Mouse (Mus musculus): Measurements from ENCODE around the gene Nrsn2. TPM values are rescaled to one million over a fixed set of nuclear protein-coding genes. Genes with fewer than 3 reads are reported as not detected.

Nrsn2 gene
- polyA plus RNA-seq (2016; fragmentation: Nextera tagmentation; extraction: Ambion mirVana): 2.2 and 3.0 TPM in 2 replicates

DNA sequence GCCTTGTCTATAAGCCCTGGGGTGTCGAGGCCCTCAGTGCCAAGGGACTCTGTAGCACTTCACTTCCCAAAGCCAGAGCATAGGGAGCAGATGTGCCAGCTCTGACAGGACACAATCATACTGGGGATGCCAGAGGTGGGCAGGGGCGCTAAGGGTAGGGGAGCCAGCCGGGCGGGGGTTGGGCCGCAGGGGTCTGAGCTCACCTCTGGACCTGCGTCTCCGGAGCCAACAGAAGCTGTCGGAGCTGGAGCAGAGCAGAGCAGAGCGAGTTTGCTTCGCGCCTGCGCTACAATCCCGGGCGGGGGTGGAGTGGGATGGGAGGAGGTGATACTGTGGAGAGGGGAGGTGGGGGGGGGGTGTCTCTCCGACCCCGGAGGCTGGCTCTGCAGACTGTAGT lies at the start of gene Nrsn2:
Gene Nrsn2, minus strand, starts transcription at position 294 of the 397 bp plus-strand sequence.
- WGBS: 3% methylated on average over 16 of the region's 16 CpGs
- Histone ChIP-seq H3K27ac (peak within 1 kb of the TSS; percentile 29; the same call in 1 of the 2 replicates), H3K4me1 (replicated peaks) (peaks cover 21% of the 10 kb centered on the region), H3K9me3 (no peaks in the 10 kb centered on the region), H3K4me3 (replicated peaks) (peak within 1 kb of the TSS; percentile 33), H3K4me2 (peak within 1 kb of the TSS; percentile 62), H3K9ac (replicated peaks) (peak within 1 kb of the TSS; percentile 53), H3K36me3 (no peaks in the 10 kb centered on the region), H3K27me3 (peaks cover 22% of the 10 kb centered on the region)
- ATAC-seq (ENCODE audit: insufficient number of reproducible peaks, insufficient read depth, low FRiP score, low TSS enrichment, low read depth): peak; percentile 64

DNA sequence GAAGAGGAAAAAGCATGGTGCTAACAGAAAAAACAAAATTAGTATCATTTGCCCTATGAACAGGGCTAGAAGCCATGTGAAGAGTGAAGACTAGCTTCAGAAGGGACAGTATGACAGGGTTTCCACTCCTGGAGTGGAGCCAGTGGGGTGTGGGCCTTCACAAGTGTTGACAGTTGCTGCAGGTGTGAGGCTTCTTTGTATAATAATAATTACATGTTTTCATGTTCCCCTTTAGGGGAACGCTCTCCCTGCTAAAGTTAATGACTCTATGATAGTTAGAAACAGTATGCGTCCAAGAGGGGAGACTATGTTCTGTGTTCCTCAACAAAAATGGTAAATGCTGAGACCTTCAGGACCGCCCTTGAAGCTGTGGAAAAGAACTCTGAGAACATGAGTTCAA lies 39.3 kb upstream of the Nrsn2 start:
- Histone ChIP-seq H3K4me3 (replicated peaks) (peak overlapping the region; percentile 89; the same call in 1 of the 2 replicates), H3K36me3 (no peaks in the 10 kb centered on the region)
- WGBS: 93% methylated on average over 3 of the region's 3 CpGs

DNA sequence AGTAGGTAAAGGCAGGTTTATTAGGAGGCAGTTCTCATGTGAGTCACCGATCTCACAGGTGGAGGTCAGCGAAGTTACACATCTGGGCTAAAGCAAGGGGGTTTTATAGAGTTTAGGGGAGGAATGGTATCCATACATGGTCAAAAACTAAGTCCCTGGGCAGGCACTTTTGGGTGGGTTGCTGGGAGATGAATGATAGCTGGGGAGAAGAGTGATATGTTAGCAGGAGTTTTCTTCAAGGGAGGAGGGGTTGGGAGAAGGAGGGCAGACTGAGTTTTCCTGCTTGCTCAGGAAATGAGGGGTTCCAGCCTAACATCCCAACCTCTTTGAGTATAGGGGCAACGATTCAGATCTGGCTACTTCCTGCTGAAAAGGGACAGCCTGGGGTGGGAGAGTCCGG lies 38.8 kb upstream of the Nrsn2 start, which contains the start of gene 6820408C15Rik:
Gene 6820408C15Rik, plus strand, starts transcription at position 301 of the 400 bp plus-strand sequence.
- Histone ChIP-seq H3K9ac (replicated peaks) (peak within 1 kb of the TSS; percentile 99), H3K4me3 (replicated peaks) (peak within 1 kb of the TSS; percentile 89), H3K4me2 (peak within 1 kb of the TSS; percentile 95), H3K27ac (peak within 1 kb of the TSS; percentile 99), H3K36me3 (no peaks in the 10 kb centered on the region), H3K4me1 (replicated peaks) (peaks cover 30% of the 10 kb centered on the region), H3K9me3 (peaks cover 16% of the 10 kb centered on the region; the same call in 1 of the 2 replicates), H3K27me3 (no peaks in the 10 kb centered on the region)
- no peak for ATAC-seq (ENCODE audit: insufficient number of reproducible peaks, insufficient read depth, low FRiP score, low TSS enrichment, low read depth)
- 23% methylated on average over 4 of the region's 4 CpGs for whole genome bisulfite sequencing

More for the DNA sequence above, 39.3 kb upstream of the Nrsn2 start:
- Histone ChIP-seq H3K27ac (peak overlapping the region; percentile 99), H3K9me3 (peaks cover 16% of the 10 kb centered on the region; the same call in 1 of the 2 replicates), H3K27me3 (no peaks in the 10 kb centered on the region), H3K4me2 (peak overlapping the region; percentile 95), H3K9ac (replicated peaks) (no peak overlapping the region), H3K4me1 (replicated peaks) (peaks cover 25% of the 10 kb centered on the region)
- no peak for ATAC-seq (ENCODE audit: insufficient number of reproducible peaks, insufficient read depth, low FRiP score, low TSS enrichment, low read depth)

DNA sequence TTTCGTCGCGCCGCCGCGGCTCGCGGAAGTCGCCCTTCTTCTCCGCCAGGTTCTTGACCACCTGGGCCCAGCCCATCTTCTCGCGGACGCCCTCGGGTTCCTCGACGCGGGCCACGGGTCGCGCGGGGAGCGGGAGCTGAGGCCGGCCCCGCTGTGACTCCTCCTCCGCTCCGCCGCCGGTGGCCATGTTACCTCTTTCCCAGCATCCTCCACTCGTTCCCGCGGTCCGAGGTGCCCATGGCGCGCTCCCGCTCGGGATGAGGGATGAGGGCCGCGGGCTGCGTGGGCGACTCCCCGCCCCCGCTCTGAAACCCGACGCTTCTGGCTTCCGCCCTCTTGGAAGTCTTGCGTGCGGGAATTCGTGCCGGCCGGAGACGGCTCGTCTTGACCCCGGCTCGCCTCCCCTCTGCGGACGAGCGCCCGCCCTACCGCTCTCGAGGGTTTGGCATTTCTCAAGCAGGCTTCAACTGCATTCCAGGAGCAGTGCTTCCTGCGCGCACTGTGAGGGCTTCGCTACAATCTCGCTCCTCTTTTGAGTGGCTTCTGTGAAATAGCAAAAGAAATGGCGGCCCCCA lies 38.2 kb upstream of the Nrsn2 start, which contains the start of gene Zcchc3:
Gene Zcchc3, minus strand, starts transcription at position 437 of the 575 bp plus-strand sequence.
- peaks cover 10% of the 10 kb centered on the region; the same call in 1 of the 2 replicates for H3K9me3 ChIP-seq
- H3K9ac ChIP-seq (replicated peaks): peak within 1 kb of the TSS; percentile 99
- ATAC-seq (ENCODE audit: insufficient number of reproducible peaks, insufficient read depth, low FRiP score, low TSS enrichment, low read depth): peak; percentile 65
- peak within 1 kb of the TSS; percentile 89 for H3K4me3 ChIP-seq (replicated peaks)
- H3K27ac ChIP-seq: peak within 1 kb of the TSS; percentile 99
- no peaks in the 10 kb centered on the region for H3K36me3 ChIP-seq
- H3K4me1 ChIP-seq (replicated peaks): peaks cover 36% of the 10 kb centered on the region
- no peaks in the 10 kb centered on the region for H3K27me3 ChIP-seq
- H3K4me2 ChIP-seq: peak within 1 kb of the TSS; percentile 95
- under 1% methylated on average over 56 of the region's 65 CpGs for WGBS

DNA sequence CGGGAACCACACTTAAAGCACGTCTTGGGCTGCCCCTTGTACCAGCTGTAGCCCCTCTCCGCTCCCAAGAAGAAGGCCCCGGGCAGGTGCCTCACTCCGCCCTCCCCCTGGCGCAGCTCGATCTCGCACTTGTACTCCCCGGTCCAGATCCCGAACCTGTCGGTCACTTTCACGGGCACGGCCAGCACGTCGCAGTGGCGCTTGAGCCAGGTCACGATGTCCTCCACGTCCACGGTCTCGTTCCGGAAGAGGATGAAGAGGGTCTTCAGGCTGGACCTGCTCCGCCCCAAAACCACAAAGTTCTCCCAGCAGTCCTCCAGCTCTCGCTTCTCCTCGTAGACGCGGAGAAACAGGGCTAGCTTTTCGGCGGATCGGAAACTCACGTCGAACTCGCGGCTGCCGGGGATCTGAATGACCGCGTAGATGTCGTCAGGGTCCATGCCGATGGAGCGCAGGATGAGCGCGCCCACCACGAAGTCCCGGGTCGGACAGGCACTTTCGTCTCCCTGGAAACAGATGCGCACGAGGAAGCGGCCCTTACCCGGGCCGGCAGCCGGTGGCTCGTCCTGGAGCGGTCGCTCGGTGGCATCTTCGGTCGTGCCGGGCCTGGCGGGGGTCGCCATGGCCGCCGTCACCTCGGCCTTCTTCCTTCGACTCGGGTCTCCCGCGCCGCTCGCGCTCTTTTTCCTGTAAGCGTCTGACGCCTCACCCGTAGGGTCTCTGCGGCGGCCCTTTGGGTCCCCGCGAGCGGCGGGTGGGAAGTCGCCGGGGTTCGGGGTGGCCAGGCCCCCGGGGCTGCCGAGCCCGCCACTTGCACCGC lies 37.5 kb upstream of the Nrsn2 start:
- Histone ChIP-seq H3K9me3 (peaks cover 8% of the 10 kb centered on the region; the same call in 1 of the 2 replicates), H3K27me3 (no peaks in the 10 kb centered on the region), H3K4me2 (peak overlapping the region; percentile 95), H3K4me1 (replicated peaks) (peaks cover 41% of the 10 kb centered on the region), H3K9ac (replicated peaks) (peak overlapping the region; percentile 99), H3K36me3 (no peaks in the 10 kb centered on the region), H3K4me3 (replicated peaks) (peak overlapping the region; percentile 89), H3K27ac (peak overlapping the region; percentile 99)
- WGBS: 1% methylated on average over 86 of the region's 86 CpGs
- no peak for ATAC-seq (ENCODE audit: insufficient number of reproducible peaks, insufficient read depth, low FRiP score, low TSS enrichment, low read depth)

DNA sequence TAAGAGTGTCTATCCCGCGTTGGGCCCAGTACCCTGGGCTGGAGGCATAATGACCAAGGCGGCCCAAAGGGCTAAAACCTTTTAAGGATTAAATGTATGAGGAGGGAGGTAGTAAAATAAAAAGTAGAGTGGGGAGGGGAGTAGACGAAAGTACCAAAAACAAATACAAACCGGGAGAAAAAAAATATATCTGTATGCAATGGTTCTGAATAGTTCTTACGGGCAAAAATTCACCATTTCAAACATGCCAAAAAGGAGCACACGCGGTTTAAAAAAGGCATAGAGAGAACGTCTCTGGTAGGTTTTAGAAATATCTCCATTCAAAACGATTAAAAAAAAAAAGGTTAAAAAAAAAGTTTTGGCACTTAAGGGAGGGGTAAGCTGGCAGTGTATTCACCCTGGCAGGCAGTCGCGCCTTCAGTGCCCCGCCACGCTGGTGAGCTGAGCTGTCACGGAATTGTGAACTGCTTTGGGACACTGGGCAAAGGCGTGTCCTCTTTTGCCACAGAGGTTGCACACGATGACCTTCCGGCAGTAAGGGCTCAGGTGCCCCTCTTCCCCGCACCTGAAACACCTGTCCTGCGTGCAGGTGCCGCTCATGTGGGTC lies 36.8 kb upstream of the Nrsn2 start:
- Histone ChIP-seq H3K27ac (peak overlapping the region; percentile 99), H3K4me3 (replicated peaks) (peak overlapping the region; percentile 89), H3K9ac (replicated peaks) (peak overlapping the region; percentile 99), H3K4me1 (replicated peaks) (peaks cover 41% of the 10 kb centered on the region), H3K36me3 (no peaks in the 10 kb centered on the region), H3K9me3 (peaks cover 8% of the 10 kb centered on the region; the same call in 1 of the 2 replicates), H3K4me2 (peak overlapping the region; percentile 95), H3K27me3 (no peaks in the 10 kb centered on the region)
- no peak for ATAC-seq (ENCODE audit: insufficient number of reproducible peaks, insufficient read depth, low FRiP score, low TSS enrichment, low read depth)
- 2% methylated on average over 21 of the region's 21 CpGs for WGBS

DNA sequence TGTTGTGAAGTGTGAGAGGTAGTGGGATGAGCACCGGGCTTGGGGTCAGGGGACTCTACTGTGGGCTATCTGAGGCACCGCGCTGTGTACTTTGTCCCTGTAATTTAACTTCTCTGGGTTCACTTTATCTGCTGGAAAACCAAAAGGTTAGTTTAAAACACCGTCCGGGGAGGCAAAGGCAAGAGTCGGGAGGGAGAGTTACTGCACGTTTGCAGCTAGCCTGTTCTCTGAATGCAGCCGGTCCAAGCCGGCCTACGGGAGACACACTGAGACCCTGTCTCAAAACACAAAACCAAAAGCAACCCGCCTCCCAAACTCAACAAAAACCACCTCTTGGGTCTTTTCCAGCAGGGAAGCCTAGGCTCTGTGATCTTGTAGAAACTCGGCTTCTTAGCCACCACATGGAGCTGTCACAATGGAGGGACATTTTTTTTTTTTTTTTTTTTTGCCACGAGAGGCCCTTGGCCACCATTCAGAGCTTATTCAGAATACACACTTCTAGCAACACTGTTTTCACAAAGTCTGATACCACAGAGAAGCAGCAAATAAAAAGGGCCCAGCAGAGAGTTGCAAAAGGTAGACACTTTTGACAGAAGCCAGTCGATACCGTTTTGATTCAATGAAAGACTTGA lies 36.2 kb upstream of the Nrsn2 start:
- no peak for ATAC-seq (ENCODE audit: insufficient number of reproducible peaks, insufficient read depth, low FRiP score, low TSS enrichment, low read depth)
- Histone ChIP-seq H3K9me3 (peaks cover 8% of the 10 kb centered on the region; the same call in 1 of the 2 replicates), H3K36me3 (no peaks in the 10 kb centered on the region), H3K4me1 (replicated peaks) (peaks cover 41% of the 10 kb centered on the region), H3K27ac (peak overlapping the region; percentile 99), H3K9ac (replicated peaks) (peak overlapping the region; percentile 99), H3K4me3 (replicated peaks) (peak overlapping the region; percentile 89), H3K4me2 (peak overlapping the region; percentile 95), H3K27me3 (no peaks in the 10 kb centered on the region)
- 6% methylated on average over 15 of the region's 15 CpGs for WGBS

DNA sequence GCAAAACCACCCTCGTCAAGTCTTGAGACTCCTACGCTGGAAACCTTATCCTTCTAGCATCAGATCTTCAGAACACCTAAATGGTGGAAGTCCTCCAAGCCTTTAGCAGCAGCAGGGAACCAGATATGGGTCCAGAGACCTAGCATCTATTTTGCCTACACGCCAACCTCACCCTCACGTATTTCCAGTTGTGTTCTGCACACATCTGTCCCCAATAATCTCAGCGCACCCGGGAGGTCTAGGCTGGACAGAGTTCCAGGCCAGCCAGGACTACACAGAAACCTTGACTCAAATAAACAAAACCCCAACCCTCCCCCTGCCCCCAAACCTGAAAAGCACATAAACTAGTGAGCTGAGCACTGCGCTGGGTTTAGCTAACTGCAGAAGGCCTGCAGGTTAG lies 35.0 kb upstream of the Nrsn2 start:
- H3K4me1 ChIP-seq (replicated peaks): peaks cover 43% of the 10 kb centered on the region
- no peak for ATAC-seq (ENCODE audit: insufficient number of reproducible peaks, insufficient read depth, low FRiP score, low TSS enrichment, low read depth)

DNA sequence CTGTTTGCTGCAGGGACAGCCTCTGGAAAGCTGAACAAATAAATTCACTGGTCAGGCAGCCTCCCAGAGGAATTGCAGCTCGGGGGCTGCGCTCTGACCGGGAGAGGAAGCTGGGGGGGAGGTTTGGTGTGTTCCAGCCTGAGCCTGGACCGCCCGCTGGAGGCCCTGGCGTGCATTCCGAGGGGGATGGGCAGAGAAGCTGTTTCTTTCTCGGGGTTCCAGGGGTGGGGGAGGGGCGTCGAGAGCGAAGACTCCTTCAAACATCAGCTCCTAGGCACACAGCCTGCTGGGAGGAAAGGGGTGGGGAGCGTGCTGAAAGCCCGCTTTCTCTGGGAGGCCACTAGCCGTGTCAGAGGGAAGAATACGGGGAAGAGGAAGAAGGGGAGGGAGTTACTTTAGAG lies 34.5 kb upstream of the Nrsn2 start:
- ATAC-seq (ENCODE audit: insufficient number of reproducible peaks, insufficient read depth, low FRiP score, low TSS enrichment, low read depth): peak; percentile 78
- 0% methylated on average over 15 of the region's 15 CpGs for WGBS

More for the DNA sequence above, 35.0 kb upstream of the Nrsn2 start:
- H3K27me3 ChIP-seq: no peaks in the 10 kb centered on the region
- peak overlapping the region; percentile 89 for H3K4me3 ChIP-seq (replicated peaks)
- peak overlapping the region; percentile 95 for H3K4me2 ChIP-seq
- no peaks in the 10 kb centered on the region for H3K36me3 ChIP-seq
- peak overlapping the region; percentile 99 for H3K9ac ChIP-seq (replicated peaks)
- WGBS: 2% methylated on average over 7 of the region's 7 CpGs
- H3K27ac ChIP-seq: peak overlapping the region; percentile 99
- H3K9me3 ChIP-seq: peaks cover 8% of the 10 kb centered on the region; the same call in 1 of the 2 replicates

DNA sequence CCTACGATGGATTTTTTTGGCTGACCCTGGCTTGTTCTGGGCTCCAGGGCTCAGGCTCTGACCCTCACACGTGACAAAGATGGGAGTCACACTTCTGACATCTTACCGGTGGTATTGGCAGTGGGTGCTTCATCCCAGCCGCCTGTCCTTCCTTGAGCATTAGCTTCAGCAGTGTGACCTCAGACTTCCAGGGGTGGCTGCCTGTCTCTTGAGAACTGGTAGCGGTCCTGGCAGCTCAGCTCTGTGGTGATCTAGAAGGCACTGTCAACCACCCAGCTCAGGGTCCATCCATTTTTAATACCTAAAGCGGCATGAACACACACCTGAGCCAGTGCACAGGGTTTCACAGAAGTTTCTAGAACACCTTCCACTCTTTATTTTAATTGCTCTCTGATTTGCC lies 33.3 kb upstream of the Nrsn2 start:
- Histone ChIP-seq H3K27ac (peak overlapping the region; percentile 99), H3K9ac (replicated peaks) (no peak overlapping the region), H3K4me2 (no peak overlapping the region), H3K4me3 (replicated peaks) (no peak overlapping the region), H3K4me1 (replicated peaks) (peaks cover 48% of the 10 kb centered on the region), H3K9me3 (no peaks in the 10 kb centered on the region), H3K36me3 (no peaks in the 10 kb centered on the region), H3K27me3 (no peaks in the 10 kb centered on the region)
- ATAC-seq (ENCODE audit: insufficient number of reproducible peaks, insufficient read depth, low FRiP score, low TSS enrichment, low read depth): no peak
- 80% methylated on average over 6 of the region's 6 CpGs for WGBS

More for the DNA sequence above, 34.5 kb upstream of the Nrsn2 start:
- peak overlapping the region; percentile 89 for H3K4me3 ChIP-seq (replicated peaks)
- H3K9ac ChIP-seq (replicated peaks): peak overlapping the region; percentile 99
- peak overlapping the region; percentile 99 for H3K27ac ChIP-seq
- H3K27me3 ChIP-seq: no peaks in the 10 kb centered on the region
- peak overlapping the region; percentile 95 for H3K4me2 ChIP-seq
- H3K9me3 ChIP-seq: peaks cover 3% of the 10 kb centered on the region; the same call in 1 of the 2 replicates
- peaks cover 45% of the 10 kb centered on the region for H3K4me1 ChIP-seq (replicated peaks)
- no peaks in the 10 kb centered on the region for H3K36me3 ChIP-seq
